Comparison of ENCODE assay signal across 18 mouse cellular contexts in genomic region chr1:89473946-89474345, GRCm38 (mm10). TPM values are rescaled to one million over a fixed set of nuclear protein-coding genes. Genes with fewer than 3 reads are reported as not detected.
DNase-seq lines count a peak whose midpoint lies in the region; ATAC-seq and TF ChIP-seq lines count a peak whose summit lies in the region.
"Had no signal": no experiment of that assay in that cellular context is flagged by ENCODE, and none has a peak within 500 bp of the region (broad histone marks: within the 10 kb centered on the region; RNA-seq: fewer than 3 reads in every experiment).

No protein-coding gene starts in this region.

- CTCF ChIA-PET in Patski (lab: Charles Lee): no interaction called here

- no peak overlapping the region for H3K4me3 ChIP-seq in embryonic facial prominence, embryonic 10.5 days
- H3K4me3 ChIP-seq in kidney, embryonic 16.5 days (ENCODE audit: low read length): no peak overlapping the region
- H3K4me3 ChIP-seq in liver, embryonic 15.5 days (replicated peaks): no peak overlapping the region
- H3K4me3 ChIP-seq in layer of hippocampus, adult 2 months: no peak overlapping the region
- H3K4me3 ChIP-seq in hindbrain, embryonic 11.5 days (ENCODE audit: low read depth, low read length): no peak overlapping the region
- H3K4me3 ChIP-seq: embryonic facial prominence, embryonic 13.5 days; erythroblast, embryonic 14.5 days; forebrain, embryonic 13.5 days; gastrocnemius, adult 2 months; hindbrain, embryonic 15.5 days; intestine, embryonic 15.5 days had no signal

- H3K9me3 ChIP-seq in embryonic facial prominence, embryonic 10.5 days: no peaks in the 10 kb centered on the region
- no peaks in the 10 kb centered on the region for H3K9me3 ChIP-seq in kidney, embryonic 16.5 days (ENCODE audit: low read length)
- no peaks in the 10 kb centered on the region for H3K9me3 ChIP-seq in liver, embryonic 15.5 days (replicated peaks)
- no peaks in the 10 kb centered on the region for H3K9me3 ChIP-seq in hindbrain, embryonic 11.5 days (ENCODE audit: control insufficient read depth, low read length)
- H3K9me3 ChIP-seq: embryonic facial prominence, embryonic 13.5 days; forebrain, embryonic 13.5 days; hindbrain, embryonic 15.5 days; intestine, embryonic 15.5 days had no signal

- H3K4me2 ChIP-seq in kidney, embryonic 16.5 days (replicated peaks; ENCODE audit: low read depth, low read length): no peak overlapping the region
- H3K4me2 ChIP-seq in liver, embryonic 15.5 days: no peak overlapping the region
- no peak overlapping the region for H3K4me2 ChIP-seq in hindbrain, embryonic 11.5 days (replicated peaks; ENCODE audit: low read depth, low read length)
- H3K4me2 ChIP-seq: embryonic facial prominence, embryonic 13.5 days; forebrain, embryonic 13.5 days; hindbrain, embryonic 15.5 days had no signal

- 77% methylated on average over 5 of the region's 5 CpGs for WGBS in embryonic facial prominence, embryonic 10.5 days
- whole genome bisulfite sequencing in kidney, embryonic 16.5 days: 68% methylated on average over 5 of the region's 5 CpGs
- 55% methylated on average over 5 of the region's 5 CpGs for WGBS in liver, embryonic 15.5 days (ENCODE audit: insufficient replicate concordance)
- WGBS in hindbrain, embryonic 11.5 days: 81% methylated on average over 5 of the region's 5 CpGs

- no peaks in the 10 kb centered on the region; the same call in 1 of the 2 replicates for H3K36me3 ChIP-seq in embryonic facial prominence, embryonic 10.5 days (replicated peaks)
- no peaks in the 10 kb centered on the region for H3K36me3 ChIP-seq in kidney, embryonic 16.5 days (ENCODE audit: insufficient read depth, low read length)
- H3K36me3 ChIP-seq in liver, embryonic 15.5 days (replicated peaks): no peaks in the 10 kb centered on the region
- H3K36me3 ChIP-seq in hindbrain, embryonic 11.5 days (ENCODE audit: control insufficient read depth, insufficient read depth, low read length): no peaks in the 10 kb centered on the region
- H3K36me3 ChIP-seq: embryonic facial prominence, embryonic 13.5 days; hindbrain, embryonic 15.5 days; intestine, embryonic 15.5 days had no signal

- DNase-seq in Patski (ENCODE audit: low read depth, low spot score): no peak
- DNase-seq in embryonic facial prominence, embryonic 10.5 days (ENCODE audit: low spot score): no peak
- no peak for DNase-seq in spleen, postnatal 14 days (ENCODE audit: low spot score in 2 of 2)
- DNase-seq in ovary, postnatal 10 days (ENCODE audit: low spot score): no peak
- no peak for DNase-seq in layer of hippocampus, adult 2 months (ENCODE audit: low spot score in 2 of 2)
- no peak for DNase-seq in hindbrain, embryonic 11.5 days (ENCODE audit: low spot score)
- DNase-seq: adrenal gland, postnatal 10 days; gastrocnemius, adult 2 months; lung, postnatal 4 days had no signal

- peak overlapping the region; percentile 20; the same call in 1 of the 2 replicates for H3K27ac ChIP-seq in embryonic facial prominence, embryonic 10.5 days (replicated peaks)
- H3K27ac ChIP-seq in kidney, embryonic 16.5 days (ENCODE audit: low read length): peak overlapping the region; percentile 55; the same call in 1 of the 2 replicates
- H3K27ac ChIP-seq in liver, embryonic 15.5 days (replicated peaks): 0 out of 2 replicates have a peak overlapping the region, but pooled peaks have one; percentile 19
- no peak overlapping the region for H3K27ac ChIP-seq in layer of hippocampus, adult 2 months
- no peak overlapping the region for H3K27ac ChIP-seq in hindbrain, embryonic 11.5 days (ENCODE audit: low read depth, low read length)
- H3K27ac ChIP-seq: embryonic facial prominence, embryonic 13.5 days; forebrain, embryonic 13.5 days; gastrocnemius, adult 2 months; hindbrain, embryonic 15.5 days; intestine, embryonic 15.5 days had no signal

- no peak for TF ChIP-seq CTCF in Patski (IDR thresholded peaks at IDR 0.05)
- TF ChIP-seq CTCF in layer of hippocampus, adult 2 months (conservative IDR thresholded peaks at IDR 0.05): no peak

- peak; percentile 11 for ATAC-seq in Patski
- ATAC-seq in kidney, embryonic 16.5 days (ENCODE audit: low FRiP score, low TSS enrichment): peak; percentile 36; the same call in 1 of the 2 replicates
- ATAC-seq in liver, embryonic 15.5 days (ENCODE audit: insufficient read depth): peak; percentile 69
- ATAC-seq in hindbrain, embryonic 11.5 days (ENCODE audit: low FRiP score): no peak
- ATAC-seq: forebrain, embryonic 13.5 days; intestine, embryonic 15.5 days; midbrain, embryonic 16.5 days had no signal

- POLR2A ChIA-PET in Patski (lab: Charles Lee): no interaction called here

- peaks cover 72% of the 10 kb centered on the region for H3K4me1 ChIP-seq in embryonic facial prominence, embryonic 10.5 days
- peaks cover 32% of the 10 kb centered on the region for H3K4me1 ChIP-seq in kidney, embryonic 16.5 days (ENCODE audit: insufficient read depth, low read length)
- peaks cover 12% of the 10 kb centered on the region for H3K4me1 ChIP-seq in liver, embryonic 15.5 days (replicated peaks)
- no peaks in the 10 kb centered on the region; the same call in 1 of the 2 replicates for H3K4me1 ChIP-seq in hindbrain, embryonic 11.5 days (replicated peaks; ENCODE audit: control insufficient read depth, insufficient read depth, low read length)

- in situ Hi-C loops in Patski (cut with MboI; ENCODE audit: low pct_unique_long_range_greater_than_20kb): no loop called here

- no peak overlapping the region for H3K9ac ChIP-seq in kidney, embryonic 16.5 days (replicated peaks; ENCODE audit: low read length)
- no peak overlapping the region for H3K9ac ChIP-seq in liver, embryonic 15.5 days
- H3K9ac ChIP-seq in hindbrain, embryonic 11.5 days (ENCODE audit: low read depth, low read length): no peak overlapping the region
- H3K9ac ChIP-seq: embryonic facial prominence, embryonic 13.5 days; forebrain, embryonic 13.5 days; hindbrain, embryonic 15.5 days; intestine, embryonic 15.5 days had no signal

- no peaks in the 10 kb centered on the region for H3K27me3 ChIP-seq in Patski
- H3K27me3 ChIP-seq in embryonic facial prominence, embryonic 10.5 days (replicated peaks; ENCODE audit: low read depth, poor library complexity, severe bottlenecking): no peaks in the 10 kb centered on the region
- H3K27me3 ChIP-seq in kidney, embryonic 16.5 days (ENCODE audit: insufficient read depth, low read length): no peaks in the 10 kb centered on the region
- H3K27me3 ChIP-seq in liver, embryonic 15.5 days: no peaks in the 10 kb centered on the region
- no peaks in the 10 kb centered on the region for H3K27me3 ChIP-seq in hindbrain, embryonic 11.5 days (ENCODE audit: control insufficient read depth, insufficient read depth, low read length)
- H3K27me3 ChIP-seq: embryonic facial prominence, embryonic 13.5 days; forebrain, embryonic 13.5 days; hindbrain, embryonic 15.5 days; intestine, embryonic 15.5 days had no signal

RNA-seq across cellular contexts. Expression of gene Agap1, which starts 19.3 kb away (rescaled TPM):
- 32.3 TPM for polyA plus RNA-seq in Patski (2021)
- 13.6 and 14.8 TPM in 2 replicates for polyA plus RNA-seq in embryonic facial prominence, embryonic 10.5 days (2016; fragmentation: Nextera tagmentation; extraction: Ambion mirVana)
- polyA plus RNA-seq in kidney, embryonic 16.5 days (2015; fragmentation: Nextera tagmentation; extraction: Ambion mirVana): 7.7 and 8.9 TPM in 2 replicates
- 1.3 and 1.9 TPM in 2 replicates for polyA plus RNA-seq in liver, embryonic 15.5 days (2015; fragmentation: Nextera tagmentation; extraction: Ambion mirVana)
- 100 to 1,000 TPM; 292 to 293 TPM for total RNA-seq in layer of hippocampus, adult 2 months (2021)
- 34.7 and 41.4 TPM in 2 replicates for polyA plus RNA-seq in hindbrain, embryonic 11.5 days (2014; fragmentation: Nextera tagmentation; extraction: Ambion mirVana)
- total RNA-seq: MEL had no signal

Comparison
In these comparisons a context has a peak if more than half of its experiments do, and no peak if none do; other contexts are left out.
1. H3K27ac ChIP-seq: peak in embryonic facial prominence, embryonic 10.5 days (single experiment), kidney, embryonic 16.5 days (single experiment) and liver, embryonic 15.5 days (single experiment); none in layer of hippocampus, adult 2 months (single experiment) and hindbrain, embryonic 11.5 days (single experiment).